Mouse (Mus musculus): ENCODE measurements around the gene Frmd4a. TPM values are rescaled to one million over a fixed set of nuclear protein-coding genes. Genes with fewer than 3 reads are reported as not detected.

The Frmd4a gene
- polyA plus RNA-seq, 1 experiment from 2014 or later = 44.5 TPM

GRCm38 (mm10) chr2:4461514-4461913 lies 444.0 kb downstream of the Frmd4a start:
- Histone ChIP-seq H3K9me3 (ENCODE audit: control insufficient read depth, low read length) (no peaks in the 10 kb centered on the region), H3K9ac (ENCODE audit: low read length) (no peak overlapping the region), H3K27me3 (ENCODE audit: control insufficient read depth, insufficient read depth, low read length) (no peaks in the 10 kb centered on the region), H3K36me3 (ENCODE audit: control insufficient read depth, insufficient read depth, low read length) (no peaks in the 10 kb centered on the region), H3K27ac (ENCODE audit: low read depth, low read length) (peak overlapping the region; percentile 60; the same call in 1 of the 2 replicates), H3K4me2 (ENCODE audit: low read depth) (no peak overlapping the region), H3K4me1 (ENCODE audit: control insufficient read depth, insufficient read depth, low read length) (peaks cover 25% of the 10 kb centered on the region), H3K4me3 (ENCODE audit: low read depth, low read length) (no peak overlapping the region)
- WGBS = 7% methylated on average over 2 of the region's 2 CpGs
- ATAC-seq (ENCODE audit: insufficient read depth, low FRiP score, low TSS enrichment) (peak; percentile 58), DNase-seq (ENCODE audit: low spot score) (peak; percentile 64)

- WGBS = 24% methylated on average over 11 of the region's 11 CpGs
- Histone ChIP-seq H3K27me3 (ENCODE audit: control insufficient read depth, insufficient read depth, low read length) (no peaks in the 10 kb centered on the region), H3K4me3 (ENCODE audit: low read depth, low read length) (no peak overlapping the region), H3K9ac (ENCODE audit: low read length) (no peak overlapping the region), H3K36me3 (ENCODE audit: control insufficient read depth, insufficient read depth, low read length) (no peaks in the 10 kb centered on the region; the same call in 1 of the 2 replicates), H3K4me2 (ENCODE audit: low read depth) (no peak overlapping the region), H3K9me3 (ENCODE audit: control insufficient read depth, low read length) (no peaks in the 10 kb centered on the region), H3K4me1 (ENCODE audit: control insufficient read depth, insufficient read depth, low read length) (peaks cover 25% of the 10 kb centered on the region), H3K27ac (ENCODE audit: low read depth, low read length) (no peak overlapping the region)
- peak; percentile 60 for DNase-seq (ENCODE audit: low spot score)
- 0 out of 2 replicates have a peak, but pooled peaks have one; percentile 43 for ATAC-seq (ENCODE audit: insufficient read depth, low FRiP score, low TSS enrichment)
Observed at GRCm38 (mm10) chr2:4462480-4462879, 445.0 kb downstream of the Frmd4a start.

GRCm38 (mm10) chr2:4466084-4466483 lies 448.6 kb downstream of the Frmd4a start:
- Histone ChIP-seq H3K9me3 (ENCODE audit: control insufficient read depth, low read length) (peaks cover 3% of the 10 kb centered on the region; the same call in 1 of the 2 replicates), H3K27me3 (ENCODE audit: control insufficient read depth, insufficient read depth, low read length) (no peaks in the 10 kb centered on the region), H3K9ac (ENCODE audit: low read length) (no peak overlapping the region), H3K27ac (ENCODE audit: low read depth, low read length) (no peak overlapping the region), H3K4me1 (ENCODE audit: control insufficient read depth, insufficient read depth, low read length) (peaks cover 10% of the 10 kb centered on the region), H3K4me2 (ENCODE audit: low read depth) (no peak overlapping the region), H3K4me3 (ENCODE audit: low read depth, low read length) (no peak overlapping the region), H3K36me3 (ENCODE audit: control insufficient read depth, insufficient read depth, low read length) (peaks cover 4% of the 10 kb centered on the region; the same call in 1 of the 2 replicates)
- no peak for ATAC-seq (ENCODE audit: insufficient read depth, low FRiP score, low TSS enrichment)
- WGBS = 46% methylated on average over 3 of the region's 3 CpGs
- no peak for DNase-seq (ENCODE audit: low spot score)

GRCm38 (mm10) chr2:4467314-4467713 lies 449.8 kb downstream of the Frmd4a start:
- H3K27ac ChIP-seq (ENCODE audit: low read depth, low read length) = no peak overlapping the region
- no peak overlapping the region for H3K9ac ChIP-seq (ENCODE audit: low read length)
- no peak overlapping the region for H3K4me3 ChIP-seq (ENCODE audit: low read depth, low read length)
- H3K36me3 ChIP-seq (ENCODE audit: control insufficient read depth, insufficient read depth, low read length) = peaks cover 4% of the 10 kb centered on the region; the same call in 1 of the 2 replicates
- no peaks in the 10 kb centered on the region for H3K27me3 ChIP-seq (ENCODE audit: control insufficient read depth, insufficient read depth, low read length)
- ATAC-seq (ENCODE audit: insufficient read depth, low FRiP score, low TSS enrichment) (no peak), DNase-seq (ENCODE audit: low spot score) (no peak)
- H3K9me3 ChIP-seq (ENCODE audit: control insufficient read depth, low read length) = peaks cover 3% of the 10 kb centered on the region; the same call in 1 of the 2 replicates
- H3K4me1 ChIP-seq (ENCODE audit: control insufficient read depth, insufficient read depth, low read length) = 0 out of 2 replicates have a peak, but pooled peaks cover under 1% of the 10 kb centered on the region
- 97% methylated on average over 7 of the region's 7 CpGs for WGBS
- no peak overlapping the region for H3K4me2 ChIP-seq (ENCODE audit: low read depth)

GRCm38 (mm10) chr2:4472760-4473480 lies 455.4 kb downstream of the Frmd4a start:
- DNase-seq (ENCODE audit: low spot score) (peak; percentile 43), ATAC-seq (ENCODE audit: insufficient read depth, low FRiP score, low TSS enrichment) (no peak)
- H3K27me3 ChIP-seq (ENCODE audit: control insufficient read depth, insufficient read depth, low read length) = no peaks in the 10 kb centered on the region
- H3K36me3 ChIP-seq (ENCODE audit: control insufficient read depth, insufficient read depth, low read length) = peaks cover 5% of the 10 kb centered on the region
- H3K9ac ChIP-seq (ENCODE audit: low read length) = no peak overlapping the region
- no peak overlapping the region for H3K4me2 ChIP-seq (ENCODE audit: low read depth)
- 0 out of 2 replicates have a peak overlapping the region, but pooled peaks have one; percentile 14 for H3K27ac ChIP-seq (ENCODE audit: low read depth, low read length)
- peaks cover 3% of the 10 kb centered on the region; the same call in 1 of the 2 replicates for H3K9me3 ChIP-seq (ENCODE audit: control insufficient read depth, low read length)
- H3K4me3 ChIP-seq (ENCODE audit: low read depth, low read length) = no peak overlapping the region
- WGBS = 49% methylated on average over 7 of the region's 7 CpGs
- peaks cover 9% of the 10 kb centered on the region for H3K4me1 ChIP-seq (ENCODE audit: control insufficient read depth, insufficient read depth, low read length)

GRCm38 (mm10) chr2:4473866-4474538 lies 456.5 kb downstream of the Frmd4a start:
- WGBS = 71% methylated on average over 7 of the region's 8 CpGs
- H3K9ac ChIP-seq (ENCODE audit: low read length) = no peak overlapping the region
- peaks cover 9% of the 10 kb centered on the region for H3K4me1 ChIP-seq (ENCODE audit: control insufficient read depth, insufficient read depth, low read length)
- no peak overlapping the region for H3K27ac ChIP-seq (ENCODE audit: low read depth, low read length)
- H3K27me3 ChIP-seq (ENCODE audit: control insufficient read depth, insufficient read depth, low read length) = no peaks in the 10 kb centered on the region
- H3K36me3 ChIP-seq (ENCODE audit: control insufficient read depth, insufficient read depth, low read length) = peaks cover 2% of the 10 kb centered on the region
- ATAC-seq (ENCODE audit: insufficient read depth, low FRiP score, low TSS enrichment) = no peak
- no peak overlapping the region for H3K4me2 ChIP-seq (ENCODE audit: low read depth)
- DNase-seq (ENCODE audit: low spot score) = no peak
- H3K4me3 ChIP-seq (ENCODE audit: low read depth, low read length) = no peak overlapping the region
- H3K9me3 ChIP-seq (ENCODE audit: control insufficient read depth, low read length) = no peaks in the 10 kb centered on the region

GRCm38 (mm10) chr2:4474539-4474937 lies 457.0 kb downstream of the Frmd4a start:
- H3K9me3 ChIP-seq (ENCODE audit: control insufficient read depth, low read length) = no peaks in the 10 kb centered on the region
- H3K4me1 ChIP-seq (ENCODE audit: control insufficient read depth, insufficient read depth, low read length) = peaks cover 9% of the 10 kb centered on the region
- H3K27me3 ChIP-seq (ENCODE audit: control insufficient read depth, insufficient read depth, low read length) = no peaks in the 10 kb centered on the region
- H3K4me3 ChIP-seq (ENCODE audit: low read depth, low read length) = no peak overlapping the region
- no peak overlapping the region for H3K27ac ChIP-seq (ENCODE audit: low read depth, low read length)
- no peak overlapping the region for H3K9ac ChIP-seq (ENCODE audit: low read length)
- no peak for DNase-seq (ENCODE audit: low spot score)
- H3K4me2 ChIP-seq (ENCODE audit: low read depth) = no peak overlapping the region
- no peak for ATAC-seq (ENCODE audit: insufficient read depth, low FRiP score, low TSS enrichment)
- H3K36me3 ChIP-seq (ENCODE audit: control insufficient read depth, insufficient read depth, low read length) = peaks cover 2% of the 10 kb centered on the region

GRCm38 (mm10) chr2:4475991-4476390 lies 458.5 kb downstream of the Frmd4a start:
- DNase-seq (ENCODE audit: low spot score) (no peak), ATAC-seq (ENCODE audit: insufficient read depth, low FRiP score, low TSS enrichment) (no peak)
- Histone ChIP-seq H3K9me3 (ENCODE audit: control insufficient read depth, low read length) (no peaks in the 10 kb centered on the region), H3K27ac (ENCODE audit: low read depth, low read length) (no peak overlapping the region), H3K27me3 (ENCODE audit: control insufficient read depth, insufficient read depth, low read length) (no peaks in the 10 kb centered on the region), H3K9ac (ENCODE audit: low read length) (no peak overlapping the region), H3K4me2 (ENCODE audit: low read depth) (no peak overlapping the region), H3K36me3 (ENCODE audit: control insufficient read depth, insufficient read depth, low read length) (peaks cover 2% of the 10 kb centered on the region), H3K4me1 (ENCODE audit: control insufficient read depth, insufficient read depth, low read length) (peaks cover 9% of the 10 kb centered on the region), H3K4me3 (ENCODE audit: low read depth, low read length) (no peak overlapping the region)
- WGBS = 87% methylated on average over 4 of the region's 4 CpGs

Measured in neural tube, embryonic 11.5 days (tissue).